Mouse (Mus musculus) cerebellum, adult 8-10 months (tissue): Measurements from ENCODE around the gene Gm20852.
"Not testable (repeated sequence)": the region's sequence is repeated elsewhere in the genome, so short reads cannot be mapped to it uniquely, and the experiment has no call there.

ENCODE experiments used
- DNase-seq: peaks from one replicate; pipeline ENCODE4 v3.0.0; 2022

Gene Gm20852

GRCm38 (mm10) chrY:66742023-66742422 lies at the start of gene Gm20852:
Gm20852 (minus strand) TSS chrY:66742123.
- DNase-seq = not testable (repeated sequence)
